Mouse (Mus musculus) layer of hippocampus, postnatal 25 days (tissue): ENCODE data around the gene Pxk. TPM values are rescaled to one million over a fixed set of nuclear protein-coding genes. Genes with fewer than 3 reads are reported as not detected.
A peak's percentile ranks its signal among the peaks of the same experiment; 100 is the strongest.

Source experiments
- DNase-seq, 2 experiments: peaks; one replicate each; pipeline ENCODE4 v3.0.0; 2022; ENCODE audit warnings: mixed read lengths in 2 of 2, low spot score in 1 of 2; ENCODE audit errors: extremely low spot score in 1 of 2
- total RNA-seq, 2 experiments: library from RNA; stranded (reverse); gene quantifications; 2 replicates each; pipeline ENCODE4 v1.2.3; 2021

Pxk gene
- total RNA-seq, result 10 to 100 TPM; 25.4 to 25.6 TPM

DNA sequence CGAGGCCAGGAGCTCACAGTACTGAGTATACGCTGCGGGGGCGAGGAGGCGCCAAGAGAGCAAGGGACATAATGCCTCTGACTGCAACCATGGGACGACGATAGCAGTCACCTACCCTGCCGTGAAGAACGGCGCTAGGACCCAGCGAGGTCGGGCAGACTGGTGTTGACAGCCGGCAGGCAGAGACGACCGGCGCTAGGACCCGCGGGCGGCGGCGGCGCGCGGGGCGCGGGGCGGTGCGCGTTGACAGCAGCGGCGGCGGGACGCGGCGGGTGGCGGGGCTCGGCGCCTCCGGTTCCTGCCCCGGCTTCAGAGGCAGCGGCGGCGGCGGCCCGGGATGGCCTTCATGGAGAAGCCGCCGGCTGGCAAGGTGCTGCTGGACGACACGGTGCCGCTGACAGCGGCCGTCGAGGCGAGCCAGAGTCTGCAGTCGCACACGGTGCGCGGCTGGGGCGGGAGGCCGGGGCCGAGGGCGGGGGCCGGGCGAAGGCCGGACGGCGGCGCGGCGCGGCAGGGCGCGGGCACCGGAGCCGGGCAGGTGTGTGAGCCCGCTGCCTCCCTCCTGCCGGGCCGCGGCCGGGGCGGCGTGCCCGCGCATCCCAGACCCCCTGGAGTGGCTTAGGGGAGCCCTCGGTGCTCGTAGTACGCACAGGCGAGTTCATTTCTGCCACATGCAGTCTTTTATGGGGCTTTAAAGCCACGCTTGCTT is at the start of gene Pxk:
Gene Pxk (plus strand): TSS at position 234 of the 709 bp plus-strand sequence.
- peak; percentile 90 to 94 for DNase-seq

DNA sequence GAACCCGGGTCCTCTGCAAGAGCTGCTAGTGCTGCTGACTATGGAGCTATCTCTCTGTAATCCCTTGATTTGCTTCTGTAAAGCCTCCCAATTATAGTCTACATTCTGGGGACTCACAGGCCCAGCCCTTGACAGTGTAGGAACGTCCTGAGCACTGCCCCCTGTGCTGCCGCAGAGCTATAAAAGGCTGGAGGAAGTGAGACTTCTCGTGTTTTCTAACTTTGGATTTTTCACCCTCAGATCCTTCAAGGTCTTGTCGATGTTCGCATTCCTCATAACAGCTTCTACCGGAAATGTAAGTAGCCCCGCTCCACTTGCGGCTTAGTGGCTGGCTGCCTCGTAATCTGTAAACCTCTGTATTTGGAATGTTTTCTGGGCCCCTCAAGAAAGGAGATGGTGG is 48.7 kb upstream of the Pxk start:
- DNase-seq, result no peak

DNA sequence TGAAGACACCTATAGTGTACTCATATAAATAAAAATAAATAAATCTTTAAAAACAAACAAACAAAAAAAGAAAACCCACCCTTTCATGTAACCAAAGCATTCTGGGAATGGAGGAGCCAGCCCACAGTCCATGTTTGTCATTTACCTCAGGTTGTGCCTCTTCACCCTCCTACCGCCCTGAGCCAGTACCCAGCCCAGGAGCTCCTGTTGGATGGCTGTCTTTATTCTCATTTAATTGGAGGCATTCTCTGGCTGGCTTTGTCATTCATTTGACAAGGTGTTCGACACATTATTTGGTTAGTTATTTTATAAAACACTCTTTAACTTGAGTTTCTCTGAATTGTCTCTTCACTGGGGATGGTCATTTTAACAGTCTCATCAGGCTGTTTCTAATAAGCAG is 46.1 kb upstream of the Pxk start:
- no peak for DNase-seq

DNA sequence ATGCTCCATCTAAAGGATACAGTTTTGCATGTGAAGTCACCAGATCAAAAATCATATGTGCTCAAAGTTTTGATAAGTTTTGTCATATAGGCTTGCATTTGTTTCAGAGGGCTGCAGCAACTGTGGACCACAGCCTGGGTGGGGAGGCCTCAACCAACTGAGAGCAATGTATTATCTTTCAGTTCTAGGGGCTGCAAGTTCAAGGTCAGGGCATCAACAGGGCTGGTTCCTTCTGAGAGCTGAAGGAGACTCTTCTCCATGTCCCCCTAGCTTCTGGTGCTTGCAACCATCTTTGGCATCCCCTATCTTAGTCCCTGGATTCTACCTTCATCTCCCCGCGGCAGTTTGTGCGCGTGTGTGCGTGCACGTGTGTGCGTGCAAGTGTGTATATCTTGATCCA is 45.4 kb upstream of the Pxk start:
- no peak for DNase-seq

DNA sequence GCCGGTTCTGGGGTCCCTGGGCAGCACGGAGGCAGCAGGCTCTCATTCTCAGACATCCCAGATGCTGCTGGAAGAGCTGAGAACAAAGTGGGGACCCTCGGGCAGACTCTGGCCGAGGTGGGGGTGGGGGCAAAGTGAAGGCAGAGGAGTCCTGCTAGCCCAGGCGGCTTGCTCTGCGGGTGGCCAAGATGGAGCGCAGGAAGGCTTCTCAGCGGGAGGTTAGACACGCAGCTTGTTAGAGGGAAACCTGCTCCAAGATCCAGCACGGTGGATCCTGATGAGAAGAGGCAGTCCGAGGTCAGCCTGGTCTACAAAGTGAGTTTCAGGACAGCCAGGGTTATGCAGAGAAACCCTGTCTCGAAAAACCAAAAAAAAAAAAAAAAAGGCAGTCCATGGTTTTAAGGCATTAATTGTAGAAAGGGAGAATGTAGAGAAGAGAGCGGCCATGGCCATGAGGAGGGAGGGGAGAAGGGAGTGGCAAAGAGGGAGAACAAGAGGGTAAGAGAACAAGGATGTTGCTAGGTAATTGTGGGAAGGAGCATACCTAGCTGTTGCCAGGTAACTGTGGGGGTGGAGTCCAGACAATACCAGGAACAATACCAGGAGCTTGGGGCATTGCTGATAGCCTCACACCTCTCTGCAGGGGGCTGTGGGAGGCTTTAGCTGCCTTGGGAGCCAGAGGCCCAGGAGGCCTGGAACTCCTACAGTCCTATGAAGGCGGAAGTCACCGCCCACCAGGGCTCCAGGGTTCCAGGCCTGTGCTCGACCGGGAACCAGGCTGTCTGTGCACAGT is 43.5 kb upstream of the Pxk start:
- no peak for DNase-seq

DNA sequence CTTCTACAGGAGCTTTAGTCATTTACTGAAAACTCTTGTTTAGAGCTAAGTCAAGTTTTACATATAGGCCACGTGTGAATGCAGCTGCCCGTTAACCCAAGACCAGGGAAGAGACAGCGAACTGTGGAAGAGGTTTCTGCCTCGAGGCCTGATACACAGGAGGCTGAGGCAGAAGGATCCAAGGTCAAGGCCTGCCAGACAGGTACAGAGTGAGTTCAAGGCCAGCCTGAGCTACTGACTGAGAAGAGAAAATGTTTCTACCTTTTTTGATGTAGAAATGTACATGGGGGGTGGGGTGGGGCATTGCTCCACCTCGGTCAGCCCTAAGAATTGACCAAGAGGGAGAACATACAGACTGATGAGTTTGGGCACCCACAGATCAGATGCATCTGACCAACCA is 41.9 kb upstream of the Pxk start:
- no peak for DNase-seq

DNA sequence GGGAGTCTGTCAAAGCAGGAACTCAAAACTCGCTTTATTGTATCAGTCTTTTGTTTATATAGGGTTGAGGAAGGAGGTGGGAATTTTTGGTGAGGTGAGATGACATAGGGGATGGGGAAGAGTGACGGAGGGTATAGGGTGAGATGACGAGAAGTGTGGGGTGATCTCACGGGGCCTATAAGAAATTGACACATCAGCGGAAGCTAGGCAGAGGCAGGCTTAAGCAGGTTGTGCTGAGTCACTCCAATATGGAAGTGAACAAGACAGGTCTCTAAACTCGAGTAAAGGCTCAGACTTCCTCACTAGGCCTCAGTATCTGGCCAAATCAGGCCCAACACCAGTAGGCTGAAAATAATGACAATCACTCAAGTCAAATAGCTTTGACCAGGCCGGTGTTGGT is 38.1 kb upstream of the Pxk start:
- DNase-seq, result no peak

DNA sequence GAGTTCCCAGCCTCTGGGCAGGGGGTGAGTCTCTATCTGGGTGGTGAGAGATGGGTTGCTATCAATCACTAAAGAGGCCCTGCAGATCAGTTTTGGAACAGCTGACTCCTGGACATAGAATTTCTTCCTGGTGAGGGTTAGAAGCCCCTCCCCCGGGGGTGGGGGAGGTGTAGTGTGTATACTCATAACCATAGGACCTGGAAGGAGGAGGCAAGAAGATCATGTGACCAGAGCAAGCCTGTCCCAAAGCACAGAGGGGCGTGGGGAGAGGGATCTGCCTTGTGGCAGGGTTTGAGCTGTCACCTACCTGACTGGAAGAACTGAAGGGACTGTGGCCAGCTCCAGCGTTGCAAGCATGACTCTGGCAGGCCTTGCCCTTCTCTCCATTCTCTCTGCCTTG is 35.9 kb upstream of the Pxk start:
- no peak for DNase-seq

DNA sequence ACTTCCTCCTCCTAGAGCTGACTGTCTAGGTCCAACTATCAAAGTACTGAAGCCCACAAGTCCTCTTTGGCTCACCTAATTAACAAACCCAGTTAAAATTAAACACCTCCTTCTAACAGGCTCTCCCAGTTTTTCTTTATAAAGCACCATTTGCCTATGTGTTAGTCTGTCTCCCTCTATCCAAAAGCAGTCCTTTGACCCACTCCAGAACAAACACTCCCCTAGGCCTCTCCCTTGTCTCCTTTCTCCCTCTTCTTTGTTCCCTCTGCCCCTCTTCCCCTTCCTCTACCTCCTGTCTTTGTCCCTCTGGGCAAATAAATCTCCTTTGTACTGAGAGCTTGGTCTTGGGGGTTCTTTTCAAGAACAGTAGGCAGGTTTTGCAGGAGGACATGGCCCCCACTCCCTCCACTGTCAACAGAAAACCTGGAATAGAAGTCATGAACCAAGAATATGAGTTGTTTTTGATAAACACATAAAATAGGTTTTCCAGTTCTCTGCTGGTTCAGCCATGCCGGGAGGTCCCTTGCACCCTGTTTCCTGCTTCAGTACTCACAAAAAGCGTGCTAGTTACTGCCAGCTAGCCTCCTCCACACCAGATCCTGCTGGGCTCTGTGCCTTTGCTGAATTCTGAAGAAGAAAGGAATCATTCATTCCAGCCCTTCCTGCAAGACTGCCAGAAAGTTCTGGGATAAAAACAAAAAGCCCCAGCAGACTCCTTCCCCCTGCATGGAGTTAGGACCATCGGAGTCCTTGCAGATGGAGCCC is 35.3 kb upstream of the Pxk start:
- no peak for DNase-seq

DNA sequence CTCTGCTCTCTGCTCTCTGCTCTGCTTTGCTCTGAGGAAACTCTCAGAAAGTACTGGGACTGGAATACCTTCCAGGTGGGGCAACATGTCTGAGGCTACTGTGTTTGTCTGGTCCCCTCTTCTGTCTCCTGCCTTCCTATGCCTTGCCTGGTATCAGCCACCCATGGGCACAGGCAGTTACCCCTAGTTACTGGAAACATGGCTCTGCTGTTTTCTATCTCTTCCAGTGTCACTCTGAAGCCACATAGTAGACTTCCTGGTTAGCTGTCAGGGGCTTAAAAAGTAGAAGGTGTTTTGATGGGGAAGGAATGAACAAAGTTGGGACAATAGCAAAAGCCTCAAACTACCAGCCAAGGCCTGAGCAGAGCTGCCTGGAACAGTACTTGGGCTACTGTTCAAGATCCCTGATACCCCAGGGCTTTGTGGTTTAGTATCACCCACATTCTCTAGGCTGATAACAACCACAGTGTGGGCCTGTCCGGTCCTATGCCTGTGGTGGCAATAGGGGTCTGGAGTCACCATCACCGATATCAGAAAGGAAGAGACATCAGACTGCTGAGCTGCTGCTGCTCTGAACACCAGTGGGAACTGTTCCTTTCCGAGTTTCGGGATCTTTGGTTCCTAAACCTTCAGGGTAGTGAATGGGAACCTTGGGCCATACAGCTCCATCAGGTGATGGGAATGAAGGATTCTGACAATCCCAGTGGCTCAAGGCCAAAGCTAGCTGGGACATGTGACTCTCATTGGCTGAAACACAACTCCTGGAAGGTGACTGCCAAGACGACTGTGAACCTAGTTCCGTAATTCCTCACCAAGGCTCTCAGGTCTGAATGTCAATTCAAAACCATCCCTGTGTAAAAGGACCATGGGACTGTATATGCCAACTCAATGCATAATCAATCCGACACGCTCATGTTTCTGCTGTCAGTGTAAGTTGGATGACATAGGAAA is 33.9 kb upstream of the Pxk start:
- no peak for DNase-seq

DNA sequence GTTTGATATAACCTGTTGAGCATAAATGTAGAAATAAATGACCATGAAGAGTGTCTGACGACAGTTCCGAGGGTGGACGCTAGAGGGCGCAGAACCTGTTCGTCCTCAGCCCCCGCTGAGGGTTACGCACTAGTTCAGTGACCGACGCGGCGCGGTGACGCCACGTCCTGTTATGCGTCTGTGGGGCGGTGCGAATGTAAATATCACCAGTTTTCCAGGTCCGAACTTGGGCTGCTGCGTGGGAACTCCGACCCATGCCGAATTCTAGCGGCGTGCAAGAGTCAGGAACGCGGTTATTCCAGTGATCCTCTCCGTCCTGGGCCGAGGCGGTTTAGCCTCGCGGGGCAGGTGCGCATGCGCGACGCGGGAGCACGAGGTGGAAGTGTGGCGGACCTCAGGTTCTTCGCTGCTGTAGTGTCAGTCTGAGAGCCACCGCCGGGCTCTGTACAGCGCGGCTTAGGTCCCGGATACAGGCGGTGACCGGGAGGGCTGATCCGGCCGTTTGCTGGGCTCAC is 17.8 kb upstream of the Pxk start, which contains the start of gene Rpp14:
Gene Rpp14 (plus strand): TSS at position 203 of the 515 bp plus-strand sequence.
- DNase-seq, result peak; percentile 96 to 100

DNA sequence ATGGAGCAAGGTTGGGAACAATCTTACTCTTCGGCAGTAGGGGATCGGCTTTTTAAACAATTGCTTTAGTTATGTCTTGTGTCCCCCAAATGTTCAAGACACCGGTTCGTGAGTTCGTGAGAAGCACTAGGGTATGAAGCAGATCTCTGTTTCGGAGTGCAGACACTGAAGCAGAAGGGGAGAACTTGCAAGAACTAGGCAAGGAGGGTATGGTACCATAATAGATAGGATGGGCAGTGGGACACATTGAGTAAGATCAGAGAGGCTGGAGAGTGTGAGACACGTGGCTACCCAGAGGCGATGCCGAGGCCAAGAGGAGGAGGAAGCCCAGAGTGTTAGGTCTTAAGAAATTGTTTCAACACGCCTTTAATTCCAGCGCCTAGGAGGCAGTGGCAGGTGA is 17.3 kb upstream of the Pxk start:
- no peak for DNase-seq

DNA sequence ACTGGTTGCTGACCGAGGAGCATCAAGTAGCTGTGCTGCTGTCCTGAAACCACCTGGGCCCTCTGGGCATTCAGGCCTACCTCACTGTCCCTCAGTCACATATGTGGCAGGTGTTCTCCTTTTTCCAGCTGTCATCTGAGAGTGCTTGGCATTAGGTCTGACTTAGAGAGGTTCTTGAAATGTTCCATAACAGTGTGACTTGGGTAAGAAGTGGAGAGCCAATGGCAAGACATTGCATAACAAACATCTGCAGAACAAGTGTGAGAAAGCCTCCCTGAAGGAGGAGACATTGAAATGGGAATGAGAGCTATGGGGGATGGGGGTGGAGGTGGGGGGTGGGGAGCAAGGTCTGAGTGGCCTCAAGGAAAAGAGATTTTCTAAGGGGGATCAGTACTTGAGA is 15.1 kb upstream of the Pxk start:
- DNase-seq, result no peak

DNA sequence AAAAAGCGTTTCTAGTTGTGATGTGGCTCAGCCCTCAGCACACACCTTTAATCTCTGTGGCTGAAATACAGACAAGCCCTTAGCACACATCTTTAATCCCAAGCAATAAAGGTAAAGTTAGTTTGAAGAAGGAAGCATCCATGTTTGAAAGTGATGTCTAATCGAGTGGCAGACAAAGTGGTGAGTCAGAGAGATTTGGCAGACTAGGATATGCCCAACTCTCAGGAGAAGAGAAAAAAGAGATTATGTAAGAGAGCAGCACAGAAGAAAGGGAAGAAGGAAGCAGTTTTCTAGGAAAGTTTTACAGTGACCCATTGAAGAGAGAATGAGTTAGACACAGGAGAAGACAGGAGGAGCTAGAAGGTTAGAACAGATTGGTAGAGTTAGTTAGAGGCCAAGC is 9.0 kb upstream of the Pxk start:
- DNase-seq, result no peak

DNA sequence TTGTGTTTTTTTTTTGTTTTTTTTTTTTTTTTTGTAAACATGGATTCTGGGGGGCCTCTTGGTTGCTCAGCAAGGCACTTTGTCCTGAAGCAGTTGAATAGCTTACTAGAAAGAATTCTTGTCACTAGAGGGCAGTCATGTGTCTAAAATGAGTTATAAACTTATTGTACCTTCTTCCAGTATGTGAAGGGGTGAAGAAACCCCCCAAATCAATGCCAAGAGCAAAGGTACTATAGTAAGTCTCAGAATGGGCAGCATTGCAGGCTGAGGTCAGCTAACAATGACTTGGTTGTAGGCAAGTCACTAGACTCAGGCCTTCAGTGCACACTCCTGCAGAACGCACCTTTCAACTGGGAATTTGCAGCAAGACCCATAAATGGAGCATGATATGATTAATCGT is 5.4 kb upstream of the Pxk start:
- no peak for DNase-seq

DNA sequence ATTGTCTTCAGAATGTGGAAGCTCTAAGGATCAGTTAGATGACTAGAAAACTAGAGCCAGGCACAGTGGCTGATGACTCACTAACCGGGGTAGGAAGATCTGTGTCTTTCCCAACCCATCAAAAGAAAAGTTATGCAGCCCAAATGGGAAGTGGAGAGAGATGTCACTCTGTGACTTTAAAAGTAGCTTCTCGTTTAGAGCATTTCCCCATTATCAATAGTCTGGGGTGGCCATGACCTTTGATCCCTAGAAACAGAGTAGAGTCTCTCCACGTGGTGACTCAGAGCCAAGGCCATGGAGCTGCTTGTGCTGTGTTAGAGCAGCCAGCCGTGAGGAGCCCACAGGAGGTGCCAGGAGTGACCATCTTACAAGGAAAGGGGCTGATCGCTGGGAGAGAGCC is 4.6 kb upstream of the Pxk start:
- no peak for DNase-seq

DNA sequence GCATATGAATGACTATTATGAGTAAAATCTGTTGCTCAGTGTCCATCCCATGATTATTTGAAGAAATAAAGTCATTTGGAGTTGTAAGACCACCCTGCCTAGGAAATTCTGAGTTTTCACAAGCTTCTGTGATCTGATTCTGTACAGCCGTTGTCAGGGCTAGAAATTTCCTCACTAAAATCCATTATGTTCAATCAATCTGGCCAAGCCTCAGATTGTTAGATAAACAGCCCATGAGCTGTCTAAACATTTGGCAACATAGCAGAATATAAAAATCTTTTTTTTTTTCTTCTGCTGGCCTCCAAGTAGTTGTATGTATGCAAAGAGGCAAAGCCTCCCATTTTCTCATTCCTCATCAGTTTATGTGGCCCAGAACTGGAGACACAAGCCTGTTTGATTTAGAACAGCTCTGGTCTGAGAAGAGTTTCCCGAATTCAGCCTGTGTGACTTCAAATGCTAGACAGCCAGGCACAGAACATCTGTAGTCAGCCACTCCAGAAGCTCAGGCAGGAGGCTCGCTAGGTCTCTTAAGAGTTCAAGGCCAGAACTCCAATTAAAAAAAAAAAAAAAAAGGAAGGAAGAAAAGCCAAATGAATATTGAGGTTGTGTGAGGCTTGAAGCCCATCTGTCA is 3.0 kb upstream of the Pxk start:
- no peak for DNase-seq

DNA sequence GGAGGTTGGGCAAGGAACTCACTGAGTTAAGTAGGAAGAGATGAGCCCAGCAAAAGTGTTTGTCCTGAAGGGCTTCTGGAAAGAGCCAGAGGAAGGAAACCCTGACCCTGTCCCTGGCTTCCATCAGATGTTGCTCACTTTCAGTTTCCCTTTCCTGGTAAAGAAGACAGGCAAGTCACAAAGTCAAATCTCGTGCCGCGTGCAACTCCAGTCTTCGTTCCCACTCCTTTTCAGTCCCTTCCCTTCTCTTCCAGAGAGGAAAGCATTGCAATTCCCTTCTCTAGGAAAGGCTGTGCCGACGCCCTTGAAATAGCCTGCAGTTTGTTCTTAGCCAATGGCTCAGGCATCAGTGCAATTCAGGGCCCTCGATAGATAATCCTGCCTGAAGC is 2.5 kb upstream of the Pxk start:
- DNase-seq, result no peak

DNA sequence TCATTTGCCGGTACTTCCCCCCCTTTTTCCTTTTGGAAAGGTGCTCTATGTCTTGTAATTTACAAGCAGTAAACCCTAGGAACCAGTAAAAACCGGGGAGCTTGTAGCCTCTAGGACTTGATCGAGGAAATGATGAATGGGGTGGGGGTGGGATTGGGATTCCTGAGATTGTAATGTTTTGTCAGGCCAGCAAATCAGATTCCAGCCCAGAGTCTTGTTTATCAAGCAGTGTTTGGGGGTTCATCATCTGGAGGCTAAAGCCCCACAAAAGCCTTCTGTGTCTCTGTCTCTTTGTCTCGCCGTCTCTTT is 630 bp downstream of the Pxk start:
- no peak for DNase-seq

DNA sequence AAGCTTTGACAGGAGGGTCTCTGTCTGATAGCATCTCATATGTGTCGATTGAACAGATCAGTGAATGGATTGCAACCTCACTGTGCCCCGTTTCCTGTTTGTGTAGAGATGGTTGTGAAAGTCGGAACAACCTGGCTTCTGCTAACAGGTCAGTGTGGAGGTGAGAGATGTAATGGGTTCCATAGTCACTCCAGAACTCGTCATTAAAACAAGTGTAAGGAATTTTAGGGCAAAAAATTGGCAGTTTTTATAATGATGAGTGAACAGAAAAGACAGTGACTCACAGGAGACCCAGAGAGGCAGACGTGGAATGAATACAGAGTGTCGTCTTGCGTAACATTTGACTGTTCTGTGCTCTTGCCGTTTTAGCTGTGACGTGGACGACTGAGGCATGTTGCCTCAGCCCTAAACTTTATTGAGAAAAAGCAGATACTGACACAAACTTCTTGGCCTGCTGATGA is 1.6 kb downstream of the Pxk start:
- no peak for DNase-seq
